Mouse (Mus musculus): ENCODE results near the gene Gm8906. TPM values are rescaled to one million over a fixed set of nuclear protein-coding genes. Genes with fewer than 3 reads are reported as not detected.
"Not testable (repeated sequence)": the region's sequence is repeated elsewhere in the genome, so short reads cannot be mapped to it uniquely, and the experiment has no call there.

The Gm8906 gene
- total RNA-seq (2021): not detected
- long read RNA-seq, experiment 1: 0 reads
- long read RNA-seq, experiment 2: 0 reads

- DNase-seq (ENCODE audit: extremely low spot score in 1 of 2, low spot score in 2 of 2); H3K27ac ChIP-seq; intact Hi-C loops (cut with DNase I); H3K4me3 ChIP-seq: not testable (repeated sequence)
These were observed at the start of gene Gm8906 for GRCm38 (mm10) chr5:11502385-11502784. Gene Gm8906 (plus strand): TSS chr5:11502685.

Other genes with a start within 250 kb of the Gm8906 start
- not detected for gene Gm8890, start 246.7 kb upstream of the Gm8906 start, total RNA-seq (2021)
- gene Speer1, start 161.2 kb upstream of the Gm8906 start, total RNA-seq (2021): not detected
- not detected for gene Gm8897, start 86.3 kb upstream of the Gm8906 start, total RNA-seq (2021)
- gene Gm6460, start 92.2 kb downstream of the Gm8906 start, total RNA-seq (2021): not detected
- not detected for gene Gm8922, start 179.3 kb downstream of the Gm8906 start, total RNA-seq (2021)

All from left cerebral cortex, adult 2 months (tissue).